Mouse (Mus musculus) mouse embryonic stem cell (cell line): ENCODE results near the gene App.

Experiments
- in situ Hi-C, 2 experiments: fragments of 300-500 bp; cut with MboI; formaldehyde crosslinking; loops; 1 replicate in 1 of 2; 3 replicates in 1 of 2; pipeline ENCODE4 v1.14.3; 2019 to 2020; ENCODE audit warnings: low sequenced_read_pairs in 2 of 2, low pct_unique_long_range_greater_than_20kb in 1 of 2, mixed read lengths in 1 of 2; ENCODE audit not compliant: unreplicated experiment in 1 of 2

App gene

GRCm38 (mm10) chr16:85099044-85099443, 74.5 kb downstream of the App start:
- in situ Hi-C loops = no loop called here

DNA sequence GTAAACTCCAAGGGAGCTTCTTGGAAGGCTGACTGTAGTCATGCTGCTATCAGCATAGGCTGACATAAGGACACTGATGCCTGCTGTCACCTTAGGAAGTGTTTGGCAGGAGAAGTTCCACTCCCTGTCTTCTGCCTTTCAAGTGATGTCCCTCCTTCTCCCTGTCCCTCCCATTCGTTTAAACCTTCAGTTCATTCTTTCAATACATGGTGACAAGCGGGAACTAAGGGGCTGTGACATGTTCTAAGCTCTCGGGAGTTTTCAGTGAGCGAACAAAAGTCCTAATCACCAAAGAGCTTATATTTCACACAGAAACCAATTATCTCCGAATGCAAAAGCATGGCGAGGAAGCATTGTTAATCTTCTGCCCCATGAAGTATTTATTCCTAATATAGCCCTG, 77.2 kb downstream of the App start:
- in situ Hi-C loops = no loop called here

GRCm38 (mm10) chr16:85095923-85096322, 77.6 kb downstream of the App start:
- in situ Hi-C loops = no loop called here

DNA sequence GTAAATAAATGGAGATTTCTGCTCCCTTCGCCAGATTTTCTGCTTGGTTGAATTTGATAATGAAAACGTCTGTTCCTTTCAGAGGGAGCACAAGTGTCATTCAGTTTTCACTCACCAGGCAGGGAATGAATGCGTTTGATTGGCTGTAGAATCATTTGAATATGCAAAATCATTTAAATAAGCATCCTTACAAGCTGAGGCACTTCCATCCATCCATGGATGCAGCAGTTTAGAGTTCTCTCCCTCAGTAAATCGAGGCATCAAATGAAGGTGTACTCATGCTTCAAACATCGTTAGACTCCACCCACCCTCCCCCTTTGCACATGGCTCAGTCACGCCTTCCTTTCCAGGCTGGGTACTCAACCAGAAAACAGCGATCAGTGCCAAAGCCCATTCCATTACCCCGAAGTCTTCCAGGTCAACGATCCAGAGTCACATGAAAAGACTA, 80.9 kb downstream of the App start:
- in situ Hi-C loops = no loop called here

GRCm38 (mm10) chr16:85092183-85092582, 81.4 kb downstream of the App start:
- in situ Hi-C loops = no loop called here

- in situ Hi-C loops = no loop called here
These were observed 82.6 kb downstream of the App start for GRCm38 (mm10) chr16:85090992-85091391.

DNA sequence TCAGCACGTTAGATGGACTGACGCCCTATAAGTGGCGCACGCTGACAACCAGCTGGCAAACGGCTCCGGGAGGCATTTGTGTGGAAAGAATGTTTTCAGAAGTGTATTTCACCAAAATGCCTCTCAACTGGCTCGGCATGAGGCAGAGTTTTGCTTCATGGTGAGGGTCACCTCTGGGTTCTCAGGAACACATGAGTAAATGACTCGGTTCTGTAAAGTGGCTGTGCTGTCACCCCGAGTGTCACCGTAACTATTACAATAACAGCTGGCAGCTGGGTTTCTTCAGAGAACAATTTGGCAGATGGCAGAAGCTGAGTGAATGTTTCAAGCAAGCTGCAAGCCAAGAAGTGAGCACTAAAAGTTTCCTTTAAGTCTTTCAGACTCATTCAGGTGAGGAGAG, 85.4 kb downstream of the App start:
- in situ Hi-C loops = no loop called here

- in situ Hi-C loops = no loop called here
These were observed 87.3 kb downstream of the App start for GRCm38 (mm10) chr16:85086303-85086702.

- in situ Hi-C loops = no loop called here
These were observed 87.7 kb downstream of the App start for GRCm38 (mm10) chr16:85085902-85086301.

GRCm38 (mm10) chr16:85084152-85084551, 89.4 kb downstream of the App start:
- in situ Hi-C loops = no loop called here

DNA sequence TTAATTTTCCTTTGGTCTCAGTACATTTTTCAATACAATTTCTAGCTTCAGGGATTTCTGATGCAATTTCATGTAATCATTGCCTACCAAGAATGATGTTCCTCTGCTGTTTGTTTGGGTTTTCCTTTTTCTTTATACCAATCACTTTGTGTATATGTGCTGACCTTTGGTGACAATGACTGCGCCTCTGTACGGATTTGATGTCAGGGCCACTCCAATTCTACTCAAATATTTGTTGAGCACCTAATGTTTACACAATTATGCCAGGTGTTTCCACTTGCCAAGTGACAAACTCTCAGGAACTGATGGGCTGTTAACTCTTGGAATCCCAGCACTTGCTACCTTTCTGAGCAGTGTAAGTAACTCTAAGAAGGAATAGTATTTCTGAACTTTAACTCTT, 98.2 kb downstream of the App start:
- in situ Hi-C loops = no loop called here

GRCm38 (mm10) chr16:85074889-85075288, 98.7 kb downstream of the App start:
- in situ Hi-C loops = no loop called here

DNA sequence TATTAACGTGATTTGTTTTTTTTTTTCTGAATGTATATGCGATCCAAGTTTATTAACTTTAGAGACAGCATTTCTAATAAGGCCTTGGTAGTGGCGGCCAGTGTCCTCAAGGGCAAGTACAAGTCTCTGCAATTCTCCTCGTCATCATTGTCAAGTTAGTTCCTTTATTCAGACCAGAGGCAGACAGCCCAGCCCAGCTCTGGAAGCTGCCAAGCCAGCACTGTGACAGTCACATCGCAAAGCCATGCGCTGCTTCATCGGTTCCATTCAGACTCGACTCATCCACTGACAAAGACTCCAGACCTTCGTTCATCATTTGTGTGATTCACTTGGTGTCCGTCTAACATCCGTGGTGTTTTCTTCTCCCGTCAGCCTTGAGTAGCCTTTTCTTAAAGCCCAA, 100.9 kb downstream of the App start:
- in situ Hi-C loops = no loop called here

- in situ Hi-C loops = no loop called here
These were observed 101.8 kb downstream of the App start for GRCm38 (mm10) chr16:85071791-85072190.

DNA sequence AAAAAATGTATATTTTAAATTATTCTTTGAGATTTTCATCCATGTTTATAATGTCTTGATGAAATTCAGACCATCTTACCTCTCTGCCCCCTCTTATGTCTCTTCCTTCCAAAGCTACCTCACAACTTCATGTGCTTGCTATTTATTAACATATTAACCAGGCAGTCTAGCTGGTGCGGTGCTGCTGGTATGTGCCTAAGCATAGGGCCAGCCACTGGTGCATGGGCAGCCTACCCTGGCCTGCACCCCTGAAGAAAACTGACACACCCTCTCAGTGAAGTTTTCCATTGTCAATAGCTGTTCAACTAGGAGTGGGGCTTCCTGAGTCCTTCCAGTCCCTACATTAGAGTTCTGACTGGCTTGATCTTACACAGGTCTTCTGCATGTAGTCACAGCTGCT, 102.3 kb downstream of the App start:
- in situ Hi-C loops = no loop called here

- in situ Hi-C loops = no loop called here
These were observed 106.2 kb downstream of the App start for GRCm38 (mm10) chr16:85067254-85067893.

GRCm38 (mm10) chr16:85066227-85066626, 107.3 kb downstream of the App start:
- in situ Hi-C loops = no loop called here

DNA sequence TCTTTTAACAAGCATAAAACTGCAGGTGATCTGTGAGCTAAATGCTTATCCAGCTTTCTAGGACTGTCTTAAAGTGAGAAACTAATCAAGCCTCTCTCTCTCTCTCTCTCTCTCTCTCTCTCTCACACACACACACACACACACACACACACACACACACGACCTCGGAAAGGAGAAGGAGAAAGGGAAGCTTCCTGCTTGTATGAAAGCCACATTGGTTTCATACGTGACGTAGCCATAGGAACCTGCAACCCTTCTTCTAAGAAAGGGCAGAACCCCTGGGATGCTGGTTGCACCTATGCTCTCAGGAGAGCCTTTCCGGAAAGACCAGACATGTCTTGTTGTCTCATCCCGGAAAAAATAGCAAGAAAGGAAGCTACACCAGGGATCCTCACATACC, 108.8 kb downstream of the App start:
- in situ Hi-C loops = no loop called here

DNA sequence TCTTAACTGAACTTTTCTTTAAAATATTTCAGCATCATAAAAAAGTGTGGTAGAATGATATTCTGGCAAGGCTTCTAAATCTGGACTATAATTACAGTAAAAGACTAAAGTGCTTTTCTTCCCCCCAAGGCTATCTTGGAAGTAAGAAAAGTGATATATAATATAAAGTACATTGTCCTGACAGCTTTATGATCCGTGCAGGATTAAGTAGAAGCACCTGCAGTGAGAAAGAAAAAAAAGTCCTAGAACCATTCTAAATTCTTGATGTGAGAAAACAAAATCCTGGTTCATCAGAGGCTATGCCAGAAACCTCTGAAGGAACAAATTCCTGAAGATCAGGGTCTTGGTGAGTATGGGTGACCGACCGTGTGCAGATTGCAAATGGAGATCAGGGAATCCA, 110.8 kb downstream of the App start:
- in situ Hi-C loops = no loop called here

DNA sequence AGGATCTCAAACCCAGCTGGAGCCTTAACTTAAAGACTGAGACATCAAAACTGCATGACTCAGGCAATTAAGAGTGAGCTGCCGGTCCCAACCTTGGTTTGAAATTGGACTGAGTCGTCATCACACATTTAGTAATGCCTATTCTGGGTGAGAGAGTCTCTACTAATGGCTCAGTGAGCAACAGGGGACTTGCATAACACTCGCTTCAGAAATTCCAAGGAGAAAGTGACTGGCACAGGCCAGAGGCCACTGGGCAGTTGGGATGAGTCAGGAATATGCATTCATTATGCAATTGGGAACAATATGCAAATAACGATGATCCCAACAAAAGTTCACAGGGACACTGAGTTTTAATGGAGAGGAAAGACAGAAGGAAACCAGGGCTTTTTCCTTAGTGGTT, 111.8 kb downstream of the App start:
- in situ Hi-C loops = no loop called here

DNA sequence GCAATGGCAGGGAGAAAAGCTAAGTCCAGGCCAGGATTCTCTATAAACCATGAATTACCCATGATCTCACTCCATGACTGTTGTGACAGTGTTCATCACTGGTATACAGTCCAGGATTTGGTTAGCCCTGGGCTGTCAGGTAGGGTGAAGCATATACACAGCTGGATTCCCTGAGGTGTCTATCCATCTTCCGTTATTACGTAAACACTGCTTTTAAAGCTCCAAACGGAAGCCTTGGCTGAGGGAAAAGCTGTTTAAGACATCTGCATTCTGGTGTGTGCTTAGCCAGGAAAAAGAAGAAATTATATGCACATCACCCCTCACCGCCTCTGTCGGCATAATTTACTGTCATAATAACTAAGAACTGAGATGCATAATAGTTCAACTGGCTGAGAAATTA, 115.4 kb downstream of the App start:
- in situ Hi-C loops = no loop called here
